Mouse (Mus musculus) heart, postnatal 0 days (tissue): ENCODE measurements around the gene Bloc1s4.

Experiments
- CTCF ChIP-seq: IDR thresholded peaks from 2 replicates; pipeline ENCODE4 v1.5.1; 2016; ENCODE audit warnings: antibody characterized with exemption, control low read depth, low read depth
- EP300 ChIP-seq: IDR thresholded peaks from 2 replicates; pipeline ENCODE4 v1.6.1; 2016; ENCODE audit warnings: antibody characterized with exemption, low read depth

DNA sequence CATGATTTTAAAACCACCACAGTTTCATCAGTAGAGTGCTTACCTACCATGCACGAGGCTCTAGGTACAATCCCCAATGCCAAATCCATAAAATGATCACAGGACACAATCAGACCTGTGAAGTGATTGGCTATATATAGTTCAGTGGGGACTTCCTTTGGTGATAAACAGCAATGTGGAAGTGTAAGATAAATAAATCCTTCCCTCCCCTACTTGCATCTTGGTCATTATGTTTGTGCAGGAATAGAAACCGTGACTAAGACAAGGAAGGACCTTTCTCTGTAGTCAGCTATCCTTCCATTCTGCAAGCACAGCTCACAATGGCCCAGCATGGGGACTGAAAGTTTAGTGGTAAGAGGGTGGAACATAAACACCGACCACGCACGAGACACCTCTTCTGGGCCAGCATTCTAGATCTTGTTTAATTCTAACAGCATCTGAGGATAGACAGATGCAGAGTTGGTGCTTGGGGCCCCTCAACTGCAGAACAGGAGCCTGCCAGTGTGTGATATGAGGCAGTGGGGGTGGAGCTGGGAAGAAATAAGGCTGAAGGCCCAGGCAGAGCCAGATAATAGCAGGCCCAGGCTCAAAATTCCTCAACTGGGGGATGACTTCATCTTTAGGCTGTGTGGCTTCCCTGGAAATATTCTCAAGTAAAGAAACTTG, 27.6 kb downstream of the Bloc1s4 start:
- no peak for TF ChIP-seq CTCF
- no peak for TF ChIP-seq EP300
